Mouse (Mus musculus): ENCODE measurements around the gene Setd4. TPM values are rescaled to one million over a fixed set of nuclear protein-coding genes. Genes with fewer than 3 reads are reported as not detected.
A peak's percentile ranks its signal among the peaks of the same experiment; 100 is the strongest.

Gene Setd4
- polyA plus RNA-seq, 1 experiment, result 39.7 TPM

DNA sequence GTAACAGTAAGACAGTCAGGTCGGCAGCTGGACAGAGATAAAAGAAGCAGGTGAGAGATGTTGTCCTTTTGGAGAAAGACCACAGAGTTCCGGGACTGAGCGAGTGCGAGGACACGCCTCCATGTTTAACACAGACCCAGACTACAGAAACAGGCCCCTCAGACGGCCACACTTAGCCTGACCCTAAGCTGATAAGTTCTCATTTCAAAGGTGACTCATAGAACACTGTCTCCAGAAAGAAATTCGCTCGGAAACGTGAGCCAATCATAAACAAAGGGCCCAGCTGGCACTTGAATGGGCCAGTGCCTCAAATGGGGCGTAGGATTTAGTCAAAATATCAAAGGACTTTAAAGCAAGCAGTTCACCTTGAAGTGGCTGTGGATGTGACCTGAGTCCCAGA, 54.6 kb downstream of the Setd4 start:
- H3K36me3 ChIP-seq (ENCODE audit: control insufficient read depth, insufficient read depth, low read length), result no peaks in the 10 kb centered on the region
- no peak overlapping the region for H3K27ac ChIP-seq (ENCODE audit: control insufficient read depth, insufficient read depth, low read length)
- H3K27me3 ChIP-seq (ENCODE audit: control insufficient read depth, insufficient read depth, low read length), result no peaks in the 10 kb centered on the region
- DNase-seq, result no peak
- peaks cover 21% of the 10 kb centered on the region for H3K4me1 ChIP-seq (replicated peaks; ENCODE audit: control insufficient read depth, insufficient read depth, low read length)
- 77% methylated on average over 10 of the region's 10 CpGs for WGBS
- TF ChIP-seq CTCF (IDR thresholded peaks at IDR 0.05; ENCODE audit: borderline replicate concordance, control insufficient read depth, extremely low read depth, insufficient read depth, low read length, poor library complexity) (no peak), POLR2A (IDR thresholded peaks at IDR 0.05; ENCODE audit: control insufficient read depth, extremely low read depth, insufficient read depth, low read length, poor library complexity) (no peak)
- no peak overlapping the region for H3K4me3 ChIP-seq (ENCODE audit: control insufficient read depth, insufficient read depth, low read length)

DNA sequence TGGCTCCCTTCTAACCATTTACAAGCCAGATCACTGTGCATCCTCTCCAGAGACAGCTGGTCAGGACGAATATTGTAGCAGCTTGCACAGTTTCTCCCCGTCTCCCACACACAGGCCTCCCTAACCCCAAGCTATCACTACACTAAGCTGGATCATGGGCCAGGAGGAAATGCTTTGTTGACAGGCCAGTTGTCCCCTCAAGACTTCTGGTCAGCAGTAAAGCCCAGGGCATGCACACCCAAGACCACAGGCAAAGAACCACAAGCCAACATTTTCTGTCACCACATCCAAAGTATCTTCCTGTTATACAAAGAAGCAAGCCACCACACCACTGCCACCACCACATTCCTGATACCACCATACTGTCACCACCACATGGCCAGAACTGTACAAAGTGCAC, 55.8 kb downstream of the Setd4 start:
- Histone ChIP-seq H3K4me3 (ENCODE audit: control insufficient read depth, insufficient read depth, low read length) (no peak overlapping the region), H3K27me3 (ENCODE audit: control insufficient read depth, insufficient read depth, low read length) (no peaks in the 10 kb centered on the region), H3K27ac (ENCODE audit: control insufficient read depth, insufficient read depth, low read length) (no peak overlapping the region), H3K4me1 (replicated peaks; ENCODE audit: control insufficient read depth, insufficient read depth, low read length) (peaks cover 15% of the 10 kb centered on the region), H3K36me3 (ENCODE audit: control insufficient read depth, insufficient read depth, low read length) (no peaks in the 10 kb centered on the region)
- no peak for TF ChIP-seq CTCF (IDR thresholded peaks at IDR 0.05; ENCODE audit: borderline replicate concordance, control insufficient read depth, extremely low read depth, insufficient read depth, low read length, poor library complexity)
- no peak for TF ChIP-seq POLR2A (IDR thresholded peaks at IDR 0.05; ENCODE audit: control insufficient read depth, extremely low read depth, insufficient read depth, low read length, poor library complexity)
- WGBS, result 48% methylated on average over 2 of the region's 2 CpGs
- DNase-seq, result no peak

DNA sequence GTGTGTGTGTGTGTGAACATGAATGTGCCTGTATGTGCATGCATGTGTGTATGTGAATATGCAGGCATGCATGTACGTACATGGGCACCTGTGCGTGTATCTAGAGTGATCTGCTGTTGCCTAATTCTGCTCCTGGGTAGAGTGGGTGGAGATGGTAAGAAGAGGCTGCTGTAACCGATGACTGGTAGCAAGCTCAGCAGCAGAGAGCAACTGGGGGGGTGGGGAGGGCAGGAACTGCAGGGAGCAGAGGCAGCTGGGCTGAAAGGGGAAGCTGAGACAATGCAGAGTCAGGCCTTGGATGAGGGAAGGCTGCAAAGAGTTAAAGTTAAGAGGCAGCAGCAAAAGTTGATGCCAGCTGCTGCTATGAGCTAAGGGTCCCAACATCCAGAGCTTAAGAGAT, 56.7 kb downstream of the Setd4 start:
- Histone ChIP-seq H3K27ac (ENCODE audit: control insufficient read depth, insufficient read depth, low read length) (no peak overlapping the region), H3K36me3 (ENCODE audit: control insufficient read depth, insufficient read depth, low read length) (no peaks in the 10 kb centered on the region), H3K4me3 (ENCODE audit: control insufficient read depth, insufficient read depth, low read length) (no peak overlapping the region), H3K27me3 (ENCODE audit: control insufficient read depth, insufficient read depth, low read length) (no peaks in the 10 kb centered on the region), H3K4me1 (replicated peaks; ENCODE audit: control insufficient read depth, insufficient read depth, low read length) (peaks cover 8% of the 10 kb centered on the region)
- TF ChIP-seq CTCF (IDR thresholded peaks at IDR 0.05; ENCODE audit: borderline replicate concordance, control insufficient read depth, extremely low read depth, insufficient read depth, low read length, poor library complexity), result no peak
- no peak for TF ChIP-seq POLR2A (IDR thresholded peaks at IDR 0.05; ENCODE audit: control insufficient read depth, extremely low read depth, insufficient read depth, low read length, poor library complexity)
- WGBS, result 27% methylated on average over 3 of the region's 3 CpGs
- DNase-seq, result no peak

DNA sequence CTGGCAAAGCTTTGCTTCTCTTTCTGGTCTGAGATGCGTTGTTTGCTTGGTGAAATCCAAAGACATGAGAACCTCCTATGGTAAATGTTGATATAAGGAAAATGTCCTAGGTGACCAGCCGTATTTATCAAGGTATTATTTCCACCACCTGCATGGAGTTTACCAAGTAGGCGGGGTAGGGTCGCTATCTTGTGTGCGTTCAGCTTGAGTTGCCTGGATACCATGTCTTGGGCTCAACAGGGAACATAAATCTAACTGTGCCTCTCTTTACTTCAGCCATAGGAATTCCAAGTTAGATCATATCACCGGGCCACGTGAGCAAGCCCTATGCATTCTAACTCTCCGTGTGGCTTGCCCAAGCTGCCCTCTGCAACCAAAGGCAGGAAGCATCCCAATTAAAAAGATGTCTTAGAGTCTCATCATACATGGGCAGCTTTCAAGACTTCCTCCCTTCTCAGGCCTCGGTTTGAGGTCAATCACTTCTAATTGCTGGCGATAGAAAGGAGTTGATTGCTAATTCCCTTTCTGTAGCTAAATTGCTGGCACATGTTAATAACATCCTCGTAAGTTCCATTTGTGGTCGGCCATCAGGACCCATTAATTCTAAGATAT, 57.4 kb downstream of the Setd4 start:
- no peak for DNase-seq
- no peak overlapping the region for H3K27ac ChIP-seq (ENCODE audit: control insufficient read depth, insufficient read depth, low read length)
- no peaks in the 10 kb centered on the region for H3K36me3 ChIP-seq (ENCODE audit: control insufficient read depth, insufficient read depth, low read length)
- 84% methylated on average over 12 of the region's 12 CpGs for WGBS
- H3K4me1 ChIP-seq (replicated peaks; ENCODE audit: control insufficient read depth, insufficient read depth, low read length), result peaks cover 5% of the 10 kb centered on the region
- no peak overlapping the region for H3K4me3 ChIP-seq (ENCODE audit: control insufficient read depth, insufficient read depth, low read length)
- no peak for TF ChIP-seq CTCF (IDR thresholded peaks at IDR 0.05; ENCODE audit: borderline replicate concordance, control insufficient read depth, extremely low read depth, insufficient read depth, low read length, poor library complexity)
- no peak for TF ChIP-seq POLR2A (IDR thresholded peaks at IDR 0.05; ENCODE audit: control insufficient read depth, extremely low read depth, insufficient read depth, low read length, poor library complexity)
- H3K27me3 ChIP-seq (ENCODE audit: control insufficient read depth, insufficient read depth, low read length), result no peaks in the 10 kb centered on the region

DNA sequence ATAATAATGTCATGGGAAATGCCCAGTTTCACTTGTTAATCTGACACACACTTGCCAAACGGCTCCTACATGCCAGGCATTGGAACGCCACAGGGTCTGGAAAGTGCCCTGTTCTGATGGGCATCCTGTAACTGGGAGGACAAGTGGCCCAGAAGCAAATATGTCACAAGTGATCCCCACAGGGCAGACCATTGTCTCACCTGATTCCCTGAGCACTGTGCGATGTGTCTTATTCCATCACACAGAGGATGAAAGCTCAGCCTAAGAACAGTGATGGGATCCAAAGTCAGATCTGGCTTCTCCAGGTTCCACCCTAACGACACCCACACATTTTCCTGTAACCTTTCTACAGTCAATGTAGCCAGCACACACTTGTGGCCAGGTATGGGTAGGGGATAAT, 58.9 kb downstream of the Setd4 start:
- 96% methylated on average over 4 of the region's 4 CpGs for WGBS
- no peak for TF ChIP-seq POLR2A (IDR thresholded peaks at IDR 0.05; ENCODE audit: control insufficient read depth, extremely low read depth, insufficient read depth, low read length, poor library complexity)
- TF ChIP-seq CTCF (IDR thresholded peaks at IDR 0.05; ENCODE audit: borderline replicate concordance, control insufficient read depth, extremely low read depth, insufficient read depth, low read length, poor library complexity), result no peak
- no peaks in the 10 kb centered on the region for H3K36me3 ChIP-seq (ENCODE audit: control insufficient read depth, insufficient read depth, low read length)
- H3K27me3 ChIP-seq (ENCODE audit: control insufficient read depth, insufficient read depth, low read length), result no peaks in the 10 kb centered on the region
- no peak overlapping the region for H3K4me3 ChIP-seq (ENCODE audit: control insufficient read depth, insufficient read depth, low read length)
- no peak overlapping the region for H3K27ac ChIP-seq (ENCODE audit: control insufficient read depth, insufficient read depth, low read length)
- H3K4me1 ChIP-seq (replicated peaks; ENCODE audit: control insufficient read depth, insufficient read depth, low read length), result peaks cover 5% of the 10 kb centered on the region
- no peak for DNase-seq

DNA sequence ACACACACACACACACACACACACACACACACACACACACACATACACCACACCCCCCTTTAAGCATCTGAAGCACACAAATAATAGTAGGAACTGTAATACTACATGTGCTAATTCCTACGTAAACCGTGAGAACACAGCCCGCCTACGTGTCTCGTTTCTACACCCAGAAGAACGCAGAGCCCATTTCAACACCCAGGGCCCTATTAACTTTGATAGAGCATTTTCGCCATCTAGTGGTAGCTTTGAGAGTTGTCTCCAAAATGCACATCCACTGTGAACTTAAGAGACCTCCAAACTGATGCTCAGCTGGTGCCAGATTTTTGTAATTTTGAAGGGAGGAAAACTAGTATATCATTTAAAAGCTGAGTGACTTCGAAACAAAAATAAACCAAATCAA, 60.2 kb downstream of the Setd4 start:
- no peak overlapping the region for H3K4me3 ChIP-seq (ENCODE audit: control insufficient read depth, insufficient read depth, low read length)
- H3K27me3 ChIP-seq (ENCODE audit: control insufficient read depth, insufficient read depth, low read length), result no peaks in the 10 kb centered on the region
- DNase-seq, result peak; percentile 61
- peaks cover 5% of the 10 kb centered on the region for H3K4me1 ChIP-seq (replicated peaks; ENCODE audit: control insufficient read depth, insufficient read depth, low read length)
- no peaks in the 10 kb centered on the region for H3K36me3 ChIP-seq (ENCODE audit: control insufficient read depth, insufficient read depth, low read length)
- TF ChIP-seq POLR2A (IDR thresholded peaks at IDR 0.05; ENCODE audit: control insufficient read depth, extremely low read depth, insufficient read depth, low read length, poor library complexity) (no peak), CTCF (IDR thresholded peaks at IDR 0.05; ENCODE audit: borderline replicate concordance, control insufficient read depth, extremely low read depth, insufficient read depth, low read length, poor library complexity) (no peak)
- WGBS, result 4% methylated on average over 8 of the region's 8 CpGs
- H3K27ac ChIP-seq (ENCODE audit: control insufficient read depth, insufficient read depth, low read length), result no peak overlapping the region

DNA sequence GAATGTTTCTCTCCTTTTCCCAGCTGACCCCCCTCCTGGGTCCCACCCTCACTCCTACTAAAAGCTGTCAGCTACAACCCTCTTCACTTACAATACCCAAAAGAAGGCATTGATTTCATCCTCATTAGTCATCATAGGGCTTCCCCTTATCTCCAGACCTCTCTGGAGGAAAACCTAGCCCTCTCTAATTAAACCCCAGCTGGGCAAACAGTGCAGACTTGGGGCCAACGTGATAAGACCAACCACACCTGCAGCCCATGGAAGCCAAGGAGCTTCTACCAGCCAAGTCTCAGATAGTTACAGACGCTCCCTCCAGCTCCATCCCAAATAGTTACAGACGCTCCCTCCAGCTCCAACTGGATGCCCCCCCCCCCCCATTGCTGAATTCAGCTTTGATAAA, 64.0 kb downstream of the Setd4 start:
- Histone ChIP-seq H3K27me3 (ENCODE audit: control insufficient read depth, insufficient read depth, low read length) (no peaks in the 10 kb centered on the region), H3K36me3 (ENCODE audit: control insufficient read depth, insufficient read depth, low read length) (no peaks in the 10 kb centered on the region), H3K4me3 (ENCODE audit: control insufficient read depth, insufficient read depth, low read length) (no peak overlapping the region), H3K4me1 (replicated peaks; ENCODE audit: control insufficient read depth, insufficient read depth, low read length) (no peaks in the 10 kb centered on the region), H3K27ac (ENCODE audit: control insufficient read depth, insufficient read depth, low read length) (no peak overlapping the region)
- WGBS, result 84% methylated on average over 3 of the region's 3 CpGs
- TF ChIP-seq CTCF (IDR thresholded peaks at IDR 0.05; ENCODE audit: borderline replicate concordance, control insufficient read depth, extremely low read depth, insufficient read depth, low read length, poor library complexity) (no peak), POLR2A (IDR thresholded peaks at IDR 0.05; ENCODE audit: control insufficient read depth, extremely low read depth, insufficient read depth, low read length, poor library complexity) (no peak)
- DNase-seq, result no peak
